Mouse (Mus musculus): Measurements from ENCODE around the gene Pycr1. TPM values are rescaled to one million over a fixed set of nuclear protein-coding genes. Genes with fewer than 3 reads are reported as not detected.

Pycr1 gene
- polyA plus RNA-seq, 1 experiment from 2014 or later = 29.8 TPM

GRCm38 (mm10) chr11:120642939-120643600 lies 499 bp downstream of the Pycr1 start:
- H3K4me1 ChIP-seq (ENCODE audit: insufficient read depth) = peaks cover 9% of the 10 kb centered on the region; the same call in 1 of the 2 replicates
- ATAC-seq (ENCODE audit: insufficient read depth) (peak; percentile 71), DNase-seq (peak; percentile 35)
- H3K4me3 ChIP-seq (ENCODE audit: low read depth, low read length) = peak overlapping the region; percentile 48
- no peak overlapping the region for H3K27ac ChIP-seq (ENCODE audit: low read depth)
- WGBS = 1% methylated on average over 18 of the region's 18 CpGs
- H3K9me3 ChIP-seq (ENCODE audit: low read depth, low read length) = no peaks in the 10 kb centered on the region
- peak overlapping the region; percentile 84 for H3K4me2 ChIP-seq
- no peak for TF ChIP-seq CTCF (IDR thresholded peaks at IDR 0.05; ENCODE audit: low read depth)
- H3K27me3 ChIP-seq (ENCODE audit: insufficient read depth, low read length) = peaks cover 14% of the 10 kb centered on the region; the same call in 1 of the 2 replicates
- no peaks in the 10 kb centered on the region for H3K36me3 ChIP-seq (ENCODE audit: insufficient read depth)
- peak overlapping the region; percentile 75 for H3K9ac ChIP-seq

GRCm38 (mm10) chr11:120641869-120642268 lies 1.7 kb downstream of the Pycr1 start:
- Histone ChIP-seq H3K27ac (ENCODE audit: low read depth) (no peak overlapping the region), H3K9me3 (ENCODE audit: low read depth, low read length) (no peaks in the 10 kb centered on the region), H3K27me3 (ENCODE audit: insufficient read depth, low read length) (0 out of 2 replicates have a peak, but pooled peaks cover 4% of the 10 kb centered on the region), H3K9ac (no peak overlapping the region), H3K4me2 (0 out of 2 replicates have a peak overlapping the region, but pooled peaks have one; percentile 84), H3K4me3 (ENCODE audit: low read depth, low read length) (no peak overlapping the region), H3K4me1 (ENCODE audit: insufficient read depth) (peaks cover 5% of the 10 kb centered on the region; the same call in 1 of the 2 replicates), H3K36me3 (ENCODE audit: insufficient read depth) (no peaks in the 10 kb centered on the region)
- DNase-seq (no peak), ATAC-seq (ENCODE audit: insufficient read depth) (no peak)
- TF ChIP-seq CTCF (IDR thresholded peaks at IDR 0.05; ENCODE audit: low read depth) = no peak
- WGBS = 76% methylated on average over 8 of the region's 8 CpGs

GRCm38 (mm10) chr11:120641255-120641654 lies 2.3 kb downstream of the Pycr1 start:
- Histone ChIP-seq H3K27ac (ENCODE audit: low read depth) (no peak overlapping the region), H3K4me2 (no peak overlapping the region), H3K4me1 (ENCODE audit: insufficient read depth) (peaks cover 5% of the 10 kb centered on the region; the same call in 1 of the 2 replicates), H3K4me3 (ENCODE audit: low read depth, low read length) (no peak overlapping the region), H3K27me3 (ENCODE audit: insufficient read depth, low read length) (0 out of 2 replicates have a peak, but pooled peaks cover 4% of the 10 kb centered on the region), H3K9me3 (ENCODE audit: low read depth, low read length) (no peaks in the 10 kb centered on the region), H3K9ac (0 out of 2 replicates have a peak overlapping the region, but pooled peaks have one; percentile 13), H3K36me3 (ENCODE audit: insufficient read depth) (no peaks in the 10 kb centered on the region)
- no peak for ATAC-seq (ENCODE audit: insufficient read depth)
- WGBS = 59% methylated on average over 9 of the region's 9 CpGs
- no peak for TF ChIP-seq CTCF (IDR thresholded peaks at IDR 0.05; ENCODE audit: low read depth)
- DNase-seq = no peak

GRCm38 (mm10) chr11:120634810-120635209 lies 8.8 kb downstream of the Pycr1 start:
- DNase-seq = no peak
- no peaks in the 10 kb centered on the region for H3K9me3 ChIP-seq (ENCODE audit: low read depth, low read length)
- H3K4me2 ChIP-seq = no peak overlapping the region
- WGBS = 86% methylated on average over 5 of the region's 5 CpGs
- no peak for ATAC-seq (ENCODE audit: insufficient read depth)
- no peak overlapping the region for H3K4me3 ChIP-seq (ENCODE audit: low read depth, low read length)
- TF ChIP-seq CTCF (IDR thresholded peaks at IDR 0.05; ENCODE audit: low read depth) = no peak
- no peak overlapping the region for H3K27ac ChIP-seq (ENCODE audit: low read depth)
- no peaks in the 10 kb centered on the region for H3K36me3 ChIP-seq (ENCODE audit: insufficient read depth)
- H3K27me3 ChIP-seq (ENCODE audit: insufficient read depth, low read length) = no peaks in the 10 kb centered on the region
- H3K4me1 ChIP-seq (ENCODE audit: insufficient read depth) = peaks cover 18% of the 10 kb centered on the region
- H3K9ac ChIP-seq = no peak overlapping the region

- Histone ChIP-seq H3K4me3 (ENCODE audit: low read depth, low read length) (peak within 1 kb of the TSS; percentile 95), H3K4me2 (peak within 1 kb of the TSS; percentile 86), H3K9me3 (ENCODE audit: low read depth, low read length) (no peaks in the 10 kb centered on the region), H3K36me3 (ENCODE audit: insufficient read depth) (peaks cover 10% of the 10 kb centered on the region), H3K9ac (peak within 1 kb of the TSS; percentile 91), H3K4me1 (ENCODE audit: insufficient read depth) (peaks cover 19% of the 10 kb centered on the region), H3K27me3 (ENCODE audit: insufficient read depth, low read length) (no peaks in the 10 kb centered on the region), H3K27ac (ENCODE audit: low read depth) (peak within 1 kb of the TSS; percentile 93)
- peak; percentile 89 for ATAC-seq (ENCODE audit: insufficient read depth)
- WGBS = 10% methylated on average over 56 of the region's 58 CpGs
- DNase-seq = peak; percentile 99
- no peak for TF ChIP-seq CTCF (IDR thresholded peaks at IDR 0.05; ENCODE audit: low read depth)
Measured at GRCm38 (mm10) chr11:120633520-120634343, 9.8 kb downstream of the Pycr1 start, which contains the start of gene Mafg. Gene Mafg (minus strand): TSS chr11:120633600.

GRCm38 (mm10) chr11:120632559-120633519 lies 10.7 kb downstream of the Pycr1 start:
- WGBS = under 1% methylated on average over 107 of the region's 116 CpGs
- Histone ChIP-seq H3K36me3 (ENCODE audit: insufficient read depth) (peaks cover 16% of the 10 kb centered on the region), H3K4me3 (ENCODE audit: low read depth, low read length) (peak overlapping the region; percentile 95), H3K27ac (ENCODE audit: low read depth) (peak overlapping the region; percentile 93), H3K9me3 (ENCODE audit: low read depth, low read length) (no peaks in the 10 kb centered on the region), H3K4me2 (peak overlapping the region; percentile 86), H3K9ac (peak overlapping the region; percentile 91), H3K4me1 (ENCODE audit: insufficient read depth) (peaks cover 19% of the 10 kb centered on the region), H3K27me3 (ENCODE audit: insufficient read depth, low read length) (no peaks in the 10 kb centered on the region)
- DNase-seq = peak; percentile 79
- ATAC-seq (ENCODE audit: insufficient read depth) = peak; percentile 77
- no peak for TF ChIP-seq CTCF (IDR thresholded peaks at IDR 0.05; ENCODE audit: low read depth)

Measured in lung, embryonic 14.5 days (tissue).